Mouse (Mus musculus): ENCODE measurements around the gene Psmg4.

Gene Psmg4

DNA sequence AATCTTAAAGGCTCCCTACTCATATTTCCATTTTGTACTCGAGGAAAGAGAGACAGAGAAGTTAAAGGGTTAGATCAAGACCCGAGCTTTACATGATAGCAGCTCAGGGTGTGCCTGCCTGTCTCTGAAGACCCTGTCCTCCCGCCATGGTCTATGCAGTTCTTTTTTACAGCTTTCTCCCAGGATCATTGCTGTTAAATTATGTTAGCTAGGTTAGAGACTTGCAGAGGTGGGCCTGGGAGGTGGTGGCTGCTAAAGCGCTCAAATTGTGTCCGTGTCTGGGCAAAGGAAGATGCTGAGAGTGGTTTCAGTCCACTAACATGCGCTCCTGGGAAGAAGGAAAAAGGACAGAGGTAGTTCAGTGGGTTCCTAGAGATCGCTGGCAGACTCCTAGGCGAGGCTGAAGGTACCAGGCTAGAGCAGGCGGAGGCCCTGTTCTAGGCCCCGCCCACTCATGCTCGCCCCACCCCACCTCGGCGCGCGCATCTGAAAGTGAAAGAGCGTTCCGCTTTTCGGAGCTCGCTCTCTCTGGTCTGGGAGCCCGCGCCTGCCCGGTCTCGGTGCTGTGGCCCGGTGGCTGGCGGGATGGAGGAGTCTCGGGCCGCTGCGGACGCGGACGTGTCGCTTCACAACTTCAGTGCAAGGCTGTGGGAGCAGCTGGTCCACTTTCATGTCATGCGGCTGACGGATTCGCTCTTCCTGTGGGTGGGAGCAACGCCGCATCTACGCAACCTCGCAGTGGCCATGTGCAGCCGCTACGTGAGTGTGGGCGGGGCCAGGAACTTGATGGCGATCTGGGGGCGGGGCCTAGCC is at the start of gene Psmg4:
Psmg4 (plus strand) TSS at position 474 of the 813 bp plus-strand sequence.
- DNase-seq (ENCODE audit: extremely low spot score, low spot score), result peak; percentile 94

DNA sequence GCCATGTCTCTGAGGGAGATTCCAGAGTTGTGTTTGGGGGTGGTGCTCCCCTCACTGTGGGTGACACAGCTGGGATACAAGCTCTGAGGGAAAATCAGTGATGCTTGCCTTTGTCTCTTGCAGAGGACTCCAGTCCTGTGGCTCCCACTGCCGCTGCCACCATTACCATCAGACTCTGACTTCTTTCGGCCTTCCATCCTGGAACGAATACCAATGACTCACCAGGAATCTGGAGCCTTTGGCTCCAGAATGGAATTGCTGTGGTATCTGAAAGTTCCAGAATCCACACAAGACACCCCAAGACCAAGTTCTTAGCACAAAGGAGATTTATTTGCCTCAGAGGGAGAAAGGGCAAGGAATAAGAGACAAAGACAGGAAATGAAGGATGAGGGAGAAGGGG is 49.7 kb upstream of the Psmg4 start:
- DNase-seq (ENCODE audit: extremely low spot score, low spot score), result no peak

DNA sequence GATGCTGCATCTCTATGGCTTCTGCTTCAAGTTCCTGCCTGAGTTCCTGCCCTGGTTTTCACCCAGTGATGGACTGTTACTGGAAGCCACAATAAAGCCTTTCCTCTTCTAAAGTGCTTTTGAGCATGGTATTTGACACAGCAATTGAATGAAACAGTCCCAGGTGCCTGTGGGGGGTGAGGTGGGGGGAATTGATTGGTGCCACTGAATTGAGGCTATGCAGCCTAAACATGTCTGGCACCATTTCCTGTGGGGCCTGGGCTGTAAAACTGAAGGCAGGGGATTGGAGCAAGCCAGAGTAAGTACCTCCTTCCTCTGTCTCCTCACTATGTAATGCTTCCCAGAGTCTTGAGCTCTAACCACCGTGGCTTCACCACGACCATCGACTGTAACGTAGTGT is 48.1 kb upstream of the Psmg4 start:
- no peak for DNase-seq (ENCODE audit: extremely low spot score, low spot score)

DNA sequence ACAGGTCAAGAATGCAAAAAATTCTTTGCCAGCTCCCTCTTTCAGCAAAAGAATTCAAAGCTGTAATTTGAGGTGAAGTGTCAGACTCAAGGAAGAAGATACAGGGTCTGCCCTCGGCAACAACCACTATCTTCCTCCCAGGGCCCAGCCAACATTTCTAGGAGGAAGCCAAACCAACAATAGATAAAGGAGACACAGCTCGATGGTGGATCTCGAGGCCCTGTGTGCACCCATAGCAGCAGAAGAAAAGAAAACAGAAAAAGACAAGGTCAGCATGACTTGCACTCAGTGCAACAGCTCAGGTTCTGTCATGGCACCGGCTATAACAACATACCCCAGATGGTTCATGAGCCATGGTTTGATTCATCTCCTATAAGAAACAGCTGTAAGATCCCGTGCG is 46.3 kb upstream of the Psmg4 start:
- DNase-seq (ENCODE audit: extremely low spot score, low spot score), result no peak

DNA sequence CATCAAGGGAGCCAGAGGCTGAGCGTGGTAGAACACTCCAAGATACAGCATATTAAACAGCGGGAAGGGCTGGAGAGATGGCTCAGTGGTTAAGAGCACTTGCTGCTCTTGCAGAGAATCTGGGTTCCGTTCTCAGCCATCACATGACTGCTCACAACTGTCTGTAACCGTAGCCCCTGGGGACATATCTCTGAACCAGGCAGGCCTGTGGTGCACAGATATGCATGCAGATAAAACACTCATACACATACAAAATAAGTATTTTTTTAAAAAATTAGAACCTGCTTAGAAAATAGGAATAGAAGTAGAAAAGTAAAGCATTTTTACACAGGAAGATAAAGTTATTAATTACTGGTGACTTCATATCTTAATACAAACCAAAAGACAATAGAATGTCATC is 43.9 kb upstream of the Psmg4 start:
- no peak for DNase-seq (ENCODE audit: extremely low spot score, low spot score)

DNA sequence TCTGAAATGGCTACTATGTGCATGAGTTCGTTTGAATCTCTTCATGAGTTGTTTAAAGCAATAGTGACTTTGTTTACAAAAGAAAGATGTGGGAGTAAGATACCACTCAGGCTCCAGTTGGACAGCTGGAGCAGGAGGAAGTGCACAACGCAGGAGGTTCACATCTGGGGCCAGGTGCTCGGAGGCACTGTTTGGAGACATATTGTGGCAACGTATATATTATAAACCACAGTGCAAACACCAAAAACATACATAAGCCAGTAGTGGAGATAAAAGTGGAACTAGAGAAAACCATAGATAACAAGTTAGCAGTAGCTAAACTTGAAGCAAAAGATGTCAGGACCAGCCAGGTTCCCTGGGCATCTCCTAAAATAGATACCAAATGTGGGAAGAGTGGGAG is 43.4 kb upstream of the Psmg4 start:
- no peak for DNase-seq (ENCODE audit: extremely low spot score, low spot score)

DNA sequence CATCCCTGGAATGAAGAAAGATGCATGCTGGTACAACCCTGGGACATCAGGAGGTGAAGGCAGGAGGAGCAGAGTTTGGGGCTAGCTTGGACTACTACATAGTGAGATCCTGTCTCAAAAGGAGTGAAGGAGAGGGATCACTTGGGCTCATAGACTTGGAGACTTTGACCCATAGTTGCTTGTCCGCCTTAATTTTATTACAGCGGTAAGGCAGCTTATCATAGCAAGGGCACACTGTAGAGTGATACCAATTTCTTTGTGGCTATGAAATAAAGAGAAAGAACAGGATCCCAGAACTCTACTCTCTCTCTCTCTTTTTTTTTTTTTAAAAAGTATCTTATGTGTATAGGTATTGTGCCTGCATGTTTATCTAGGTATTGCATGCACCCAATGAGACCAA is 42.2 kb upstream of the Psmg4 start:
- DNase-seq (ENCODE audit: extremely low spot score, low spot score), result no peak

DNA sequence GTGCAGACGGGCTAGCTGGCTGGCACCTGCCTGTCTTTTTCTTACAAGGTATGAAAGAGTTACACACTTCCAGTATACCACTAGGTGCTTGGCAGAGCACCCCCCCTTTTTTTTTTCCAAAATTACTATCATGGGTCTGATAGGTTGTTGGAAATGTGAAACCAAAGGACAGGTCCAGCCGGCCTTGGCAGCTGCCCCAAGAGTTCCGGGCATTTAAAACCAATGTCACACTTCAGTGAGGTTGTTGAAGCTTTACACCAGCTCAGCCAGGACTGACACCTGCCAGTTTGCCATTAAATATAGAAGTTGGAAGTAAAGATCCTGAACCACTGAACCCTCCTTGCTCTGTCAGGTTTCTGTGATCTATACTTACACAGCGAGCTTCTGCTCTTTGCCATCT is 37.1 kb upstream of the Psmg4 start:
- no peak for DNase-seq (ENCODE audit: extremely low spot score, low spot score)

DNA sequence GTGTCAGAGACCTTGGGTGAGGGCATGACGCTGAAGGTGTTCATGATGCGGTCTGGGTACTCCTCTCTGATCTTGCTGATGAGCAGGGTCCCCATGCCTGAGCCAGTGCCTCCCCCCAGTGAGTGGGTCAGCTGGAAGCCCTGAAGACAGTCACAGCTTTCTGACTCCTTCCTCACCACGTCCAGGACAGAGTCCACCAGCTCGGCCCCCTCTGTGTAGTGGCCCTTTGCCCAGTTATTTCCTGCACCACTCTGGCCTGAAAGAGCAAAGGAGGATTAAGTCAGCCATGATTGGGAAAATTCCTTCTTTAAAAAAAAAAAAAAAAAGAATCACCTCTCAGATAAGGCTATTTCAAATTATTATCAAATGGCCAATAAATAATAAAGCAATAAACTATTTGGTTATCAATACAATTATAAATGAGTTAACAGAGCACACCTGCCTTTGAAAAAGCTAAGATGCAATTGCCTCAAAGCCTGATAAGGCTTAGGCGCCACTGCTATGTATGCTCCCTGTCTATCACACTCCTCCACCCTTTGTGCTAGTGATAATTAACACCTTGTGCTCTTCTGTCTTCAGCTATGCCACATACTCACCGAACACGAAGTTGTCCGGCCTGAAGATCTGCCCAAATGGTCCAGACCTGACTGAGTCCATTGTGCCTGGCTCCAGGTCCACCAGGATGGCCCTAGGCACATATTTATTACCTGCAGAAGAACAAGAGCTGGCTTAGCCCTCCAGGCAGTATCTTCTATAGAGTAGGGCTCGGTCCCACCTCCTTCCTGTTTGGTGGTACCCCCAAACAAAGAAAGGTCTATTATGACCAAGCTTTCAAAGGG is 34.3 kb upstream of the Psmg4 start:
- DNase-seq (ENCODE audit: extremely low spot score, low spot score), result no peak

DNA sequence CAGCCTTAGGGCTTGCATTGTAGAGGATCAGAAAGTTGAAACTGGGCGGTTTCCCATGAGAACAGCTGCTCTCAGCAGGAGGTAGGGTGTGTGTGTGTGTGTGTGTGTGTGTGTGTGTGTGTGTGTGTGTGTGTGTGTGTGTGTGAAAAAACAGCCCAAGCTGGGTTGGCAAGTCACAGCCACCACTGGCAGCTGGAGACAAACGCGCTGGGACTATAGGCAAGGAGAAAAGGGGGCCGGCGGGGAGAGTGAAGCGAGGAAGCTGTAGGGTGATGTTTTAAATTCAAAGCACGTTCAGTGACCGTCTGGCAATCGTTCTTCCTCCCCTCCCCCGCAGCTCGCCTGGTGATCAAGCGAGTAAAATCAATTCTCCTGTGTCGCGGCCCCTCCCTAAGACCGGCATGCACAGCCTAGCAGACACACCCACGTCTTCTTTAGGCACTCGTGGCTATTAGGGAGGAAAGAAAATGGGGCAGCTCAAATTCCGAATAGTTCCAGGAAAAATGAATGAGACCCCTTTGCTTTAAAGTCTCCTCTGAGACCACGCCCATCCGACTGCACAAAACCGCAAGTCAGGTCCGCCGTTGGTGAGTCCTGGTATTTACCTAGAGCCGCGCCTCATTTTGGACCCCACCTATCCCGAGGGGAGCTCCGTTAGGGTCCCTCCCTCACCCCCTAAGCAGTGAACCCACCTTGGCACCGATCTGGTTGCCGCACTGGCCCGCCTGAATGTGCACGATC is 33.1 kb upstream of the Psmg4 start:
- DNase-seq (ENCODE audit: extremely low spot score, low spot score), result peak; percentile 68

DNA sequence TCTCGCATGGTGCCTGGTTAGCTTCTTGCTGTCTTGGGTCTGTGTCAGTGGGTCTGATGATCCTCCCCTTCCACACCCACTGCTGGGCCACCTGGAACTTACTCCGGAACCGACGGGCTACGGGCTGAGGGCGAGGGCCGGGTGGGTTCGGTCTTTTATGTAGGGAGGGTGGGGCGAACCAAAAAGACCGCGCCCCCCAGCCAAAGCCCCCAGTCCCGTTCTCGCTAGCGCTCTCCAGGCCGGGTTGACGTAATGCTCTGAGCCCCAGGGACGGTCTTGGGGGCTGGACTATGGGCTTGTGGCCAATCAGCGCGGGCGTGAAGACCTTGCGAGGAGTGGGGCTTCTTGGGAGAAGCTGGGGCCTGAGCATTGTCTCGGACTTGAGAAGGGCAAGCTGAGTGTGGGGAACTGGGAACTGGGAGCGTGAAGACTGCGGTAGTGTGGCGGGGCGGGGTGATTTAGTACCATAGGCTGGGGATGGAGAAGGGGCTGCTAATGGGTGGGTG is 32.5 kb upstream of the Psmg4 start, which contains the start of gene Tubb2b:
Tubb2b (minus strand) TSS at position 241 of the 506 bp plus-strand sequence.
- DNase-seq (ENCODE audit: extremely low spot score, low spot score), result peak; percentile 91

DNA sequence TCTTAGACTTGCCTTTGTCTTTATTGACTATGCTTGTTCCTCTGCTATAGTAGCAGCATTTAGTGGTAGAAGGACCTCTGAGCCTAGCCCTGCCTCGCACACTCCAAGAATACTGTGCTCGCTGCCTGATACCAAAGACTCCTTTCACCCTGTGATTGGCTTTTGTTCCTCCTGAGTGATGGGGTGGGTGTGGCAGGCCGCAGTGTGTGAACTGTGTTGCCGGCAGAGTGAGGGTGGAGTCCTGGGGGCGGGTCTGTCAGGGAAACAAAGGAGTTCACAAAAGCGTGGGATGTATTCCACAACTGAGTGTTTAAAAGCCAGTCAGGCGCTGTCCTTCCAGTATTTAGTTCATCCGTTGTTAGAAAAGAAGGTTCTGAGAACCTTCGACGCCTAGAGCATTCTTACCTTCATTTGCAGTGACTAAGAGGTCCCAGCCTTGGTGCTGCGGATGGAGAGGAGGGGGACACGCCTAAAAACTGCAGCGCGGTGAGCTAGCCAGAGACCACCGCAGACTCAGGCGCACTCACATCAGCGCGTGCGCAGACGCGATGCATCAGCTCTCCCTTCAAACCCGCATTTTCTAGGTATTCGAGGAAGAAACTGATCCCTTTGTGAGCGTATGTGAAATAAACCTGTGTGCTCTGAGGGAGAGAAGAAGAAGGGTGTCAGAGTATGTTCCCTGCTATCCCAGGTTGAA is 31.6 kb upstream of the Psmg4 start:
- DNase-seq (ENCODE audit: extremely low spot score, low spot score), result peak; percentile 87

DNA sequence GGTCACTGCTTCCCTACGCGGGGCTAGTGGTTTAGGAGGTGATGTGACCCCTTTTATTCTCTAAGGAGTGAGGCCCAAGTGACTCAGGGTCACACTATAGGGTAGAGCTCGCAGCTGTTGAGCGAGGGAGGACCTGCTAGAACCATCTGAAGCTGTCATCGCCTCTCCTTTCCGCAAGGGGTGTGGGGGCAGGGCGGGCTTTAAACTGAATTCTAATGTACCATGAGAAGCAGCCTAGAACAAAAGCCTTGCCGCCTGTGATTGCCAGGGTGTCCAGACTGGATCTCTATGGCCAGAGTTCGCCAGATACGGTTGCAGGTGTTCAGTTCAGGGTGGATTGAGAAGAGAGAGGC is 31.1 kb upstream of the Psmg4 start:
- peak; percentile 84 for DNase-seq (ENCODE audit: extremely low spot score, low spot score)

DNA sequence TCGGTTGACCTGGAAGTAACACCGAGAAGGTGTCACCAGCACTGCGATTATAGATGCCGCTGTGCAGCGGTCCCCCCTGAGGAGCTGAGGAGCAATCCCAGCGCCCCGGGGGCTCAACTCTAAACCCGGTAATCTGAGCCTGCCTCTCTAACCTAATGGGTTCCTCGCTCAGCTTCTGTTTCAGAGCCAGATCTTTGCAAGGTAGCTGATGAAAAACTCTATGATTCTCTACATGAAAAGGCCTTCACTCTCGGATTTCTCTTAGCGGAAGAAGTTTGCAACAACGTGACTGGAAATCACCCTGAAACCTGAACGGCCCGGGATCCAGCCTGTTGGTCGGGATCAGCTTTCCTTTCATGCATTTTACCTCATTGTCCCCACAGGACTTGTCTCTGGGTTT is 30.5 kb upstream of the Psmg4 start:
- DNase-seq (ENCODE audit: extremely low spot score, low spot score), result peak; percentile 60

DNA sequence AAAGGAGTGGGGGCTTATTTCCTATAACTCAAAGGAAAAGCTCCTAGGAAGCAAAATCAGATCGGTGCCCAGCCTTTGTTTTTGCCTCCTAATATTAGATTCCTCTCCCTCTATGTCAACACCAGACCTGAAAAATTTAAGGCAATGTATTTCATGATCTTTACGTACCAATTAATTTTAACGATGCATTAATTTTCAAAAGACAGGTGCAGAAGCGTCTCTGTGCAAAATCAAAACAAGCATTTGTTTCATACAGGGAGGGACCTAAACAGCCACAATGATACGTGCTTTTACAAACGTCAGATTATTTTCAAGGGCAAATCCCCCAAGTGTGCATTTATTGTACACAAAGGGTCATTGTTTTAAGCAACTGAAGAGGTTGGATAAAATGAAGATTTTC is 29.9 kb upstream of the Psmg4 start:
- DNase-seq (ENCODE audit: extremely low spot score, low spot score), result no peak

DNA sequence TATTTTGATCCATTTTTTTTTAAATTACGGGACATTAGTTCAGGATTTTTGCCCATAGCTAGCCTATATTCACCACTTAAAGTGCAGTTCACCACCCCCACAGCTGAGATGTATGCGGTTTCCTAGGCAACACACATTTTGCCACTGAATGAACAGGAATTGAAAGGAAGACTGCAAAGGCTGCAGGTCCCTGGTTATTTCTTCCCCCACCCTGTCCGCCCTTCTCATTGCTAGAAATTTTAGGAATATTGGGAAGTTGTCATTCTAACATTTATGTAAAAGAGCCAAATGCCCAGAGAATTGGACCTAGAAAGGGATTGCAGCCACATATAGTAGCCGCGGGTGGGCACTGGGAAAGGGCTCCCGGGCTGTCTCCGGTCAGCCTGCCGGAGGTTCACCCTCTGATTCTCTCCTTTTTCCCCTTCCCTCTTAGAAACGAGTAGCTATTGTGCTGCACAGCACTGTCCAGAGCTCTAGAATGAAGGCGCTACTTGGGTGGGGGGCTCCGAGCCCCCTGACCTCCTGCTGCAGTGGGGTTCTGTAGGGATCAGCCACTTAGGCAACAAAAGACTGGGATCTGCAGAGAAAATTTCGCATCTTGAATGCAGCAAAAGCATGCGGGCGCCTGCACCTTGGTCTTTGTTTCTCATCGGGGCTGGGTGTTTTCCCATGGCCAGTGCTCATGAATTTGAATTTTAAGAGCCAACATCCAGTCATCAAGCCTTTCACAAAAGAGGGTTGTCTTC is 29.3 kb upstream of the Psmg4 start:
- peak; percentile 79 for DNase-seq (ENCODE audit: extremely low spot score, low spot score)

DNA sequence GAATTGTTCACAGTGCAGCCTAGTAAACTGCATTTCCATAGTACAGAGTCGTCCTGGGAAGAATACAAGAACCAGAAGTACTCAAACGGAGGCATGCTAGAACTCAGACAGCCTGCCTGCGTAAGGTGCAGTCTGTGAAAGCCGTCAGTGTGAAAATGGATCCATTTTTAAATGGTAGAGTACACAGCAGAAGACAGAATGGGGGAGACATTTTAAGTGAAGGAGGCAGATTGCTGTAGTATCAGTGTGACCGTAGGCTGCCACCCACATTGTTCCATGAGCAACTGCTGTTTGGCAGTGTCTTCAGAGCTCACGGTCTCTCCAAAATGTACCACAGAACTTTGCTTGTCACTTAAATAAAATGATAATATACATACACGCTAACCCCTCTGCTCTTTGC is 28.5 kb upstream of the Psmg4 start:
- no peak for DNase-seq (ENCODE audit: extremely low spot score, low spot score)

DNA sequence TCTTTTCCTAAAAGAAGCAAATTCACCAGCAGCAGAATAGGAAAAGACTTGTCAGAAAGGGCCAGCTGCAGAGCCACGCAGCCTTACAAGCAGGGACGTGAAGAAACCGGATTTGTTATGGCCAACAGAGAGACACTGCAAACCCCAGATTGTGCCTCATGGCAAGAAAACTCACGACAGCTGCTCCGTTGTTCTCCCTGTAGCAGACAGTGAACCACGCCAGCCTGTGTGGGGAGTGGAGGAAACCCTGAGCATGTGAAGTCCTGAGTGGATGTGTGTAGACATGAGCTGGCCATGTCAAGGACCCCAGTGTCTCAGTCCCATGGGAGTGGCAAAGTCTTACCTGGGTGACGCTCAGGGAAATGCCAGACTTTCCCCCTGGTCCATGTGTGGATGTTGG is 26.2 kb upstream of the Psmg4 start:
- no peak for DNase-seq (ENCODE audit: extremely low spot score, low spot score)

DNA sequence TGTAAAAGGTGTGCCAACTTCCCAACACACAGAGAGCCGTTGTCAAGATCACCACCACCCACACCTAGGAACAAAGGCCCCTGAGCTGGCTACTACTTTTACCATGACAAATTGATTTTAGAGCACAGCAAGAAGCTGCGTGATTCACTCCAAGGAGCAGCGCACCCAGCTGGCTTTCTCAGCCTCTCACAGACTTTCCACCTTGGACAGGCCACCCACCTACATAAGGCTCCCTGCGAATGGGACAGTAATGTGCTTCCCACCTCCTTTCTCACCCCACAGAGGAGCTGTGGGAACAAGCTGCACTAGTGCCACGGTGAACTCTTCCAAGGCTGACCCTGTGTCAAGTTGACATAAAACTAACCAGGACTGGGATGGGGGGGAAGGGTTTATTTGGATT is 19.4 kb upstream of the Psmg4 start:
- no peak for DNase-seq (ENCODE audit: extremely low spot score, low spot score)

DNA sequence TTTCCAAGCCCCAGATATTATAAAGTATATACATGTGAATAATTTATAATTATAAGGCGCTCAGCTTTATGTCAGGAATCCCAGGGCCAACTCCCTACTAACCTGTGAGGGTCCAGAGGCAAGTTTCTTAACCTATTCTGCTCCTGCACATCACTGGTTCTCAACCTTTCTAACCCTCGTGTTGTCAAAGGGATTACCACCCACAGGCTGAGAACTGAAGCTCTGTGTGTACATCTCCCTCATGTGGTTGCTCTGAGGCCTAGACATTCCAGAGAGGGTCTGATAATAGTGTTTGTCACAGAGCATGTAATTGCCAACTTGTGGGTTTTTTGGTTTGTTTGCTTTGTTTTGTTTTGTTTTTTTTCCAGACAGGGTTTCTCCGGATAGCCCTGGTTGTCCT is 15.8 kb upstream of the Psmg4 start:
- DNase-seq (ENCODE audit: extremely low spot score, low spot score), result no peak
